Mouse (Mus musculus) intestine, embryonic 14.5 days (tissue): ENCODE results near the gene Ang. TPM values are rescaled to one million over a fixed set of nuclear protein-coding genes. Genes with fewer than 3 reads are reported as not detected.

Source experiments
- ATAC-seq: fragments of 200-750 bp; cut with Nextera tagmentation; replicated peaks from 2 replicates; pipeline ENCODE4 v1.8.0; 2017; ENCODE audit warnings: low read depth, moderate number of reproducible peaks, moderate TSS enrichment, moderate library complexity; ENCODE audit not compliant: low FRiP score, low TSS enrichment
- DNase-seq: peaks from one replicate; pipeline ENCODE4 v3.0.0-alpha.2; 2018; ENCODE audit warnings: low spot score
- H3K27ac ChIP-seq: fragments of 300-500 bp; sonication (generic); 2 replicates; pipeline ENCODE4 v1.5.1; 2014; ENCODE audit warnings: low read depth, mild to moderate bottlenecking, control low read depth
- H3K27me3 ChIP-seq: fragments of 300-500 bp; sonication (generic); replicated peaks from 2 replicates; pipeline ENCODE4 v1.6.1; 2014; ENCODE audit warnings: low read length, control low read depth; ENCODE audit not compliant: control insufficient read depth, insufficient read depth
- H3K36me3 ChIP-seq: fragments of 300-500 bp; sonication (generic); 2 replicates; pipeline ENCODE4 v1.6.1; 2014; ENCODE audit warnings: low read length, control low read depth; ENCODE audit not compliant: control insufficient read depth, insufficient read depth
- H3K4me1 ChIP-seq: fragments of 300-500 bp; sonication (generic); replicated peaks from 2 replicates; pipeline ENCODE4 v1.6.1; 2014; ENCODE audit warnings: low read length, control low read depth, mixed read lengths; ENCODE audit not compliant: control insufficient read depth, insufficient read depth
- H3K4me2 ChIP-seq: fragments of 300-500 bp; sonication (generic); 2 replicates; pipeline ENCODE4 v1.6.1; 2014; ENCODE audit warnings: low read length
- H3K4me3 ChIP-seq: fragments of 300-500 bp; sonication (generic); 2 replicates; pipeline ENCODE4 v1.5.1; 2014; ENCODE audit warnings: low read depth, low read length, control low read depth, mixed read lengths
- H3K9ac ChIP-seq: fragments of 300-500 bp; sonication (generic); 2 replicates; pipeline ENCODE4 v1.6.1; 2014; ENCODE audit warnings: mild to moderate bottlenecking, low read length
- H3K9me3 ChIP-seq: fragments of 300-500 bp; sonication (generic); 2 replicates; pipeline ENCODE4 v1.6.1; 2016; ENCODE audit warnings: low read length, control low read depth; ENCODE audit not compliant: control insufficient read depth
- WGBS: fragments of 180-500 bp; shearing (Covaris S2); extraction: QIAGEN DNeasy Blood & Tissue Kit; methylation state at CpG from one replicate; pipeline ENCODE4 v1.1.7; 2014; 5-methylcytosine and 5-hydroxymethylcytosine counted together
- polyA plus RNA-seq: library from polyadenylated mRNA; unstranded; fragments of >200 nt; fragmentation: Nextera tagmentation; extraction: Ambion mirVana; gene quantifications from 2 replicates; pipeline ENCODE4 v1.2.1, GENCODE M21; 2014

The Ang gene
- polyA plus RNA-seq, 1 experiment from 2014 or later, result 38.6 TPM

DNA sequence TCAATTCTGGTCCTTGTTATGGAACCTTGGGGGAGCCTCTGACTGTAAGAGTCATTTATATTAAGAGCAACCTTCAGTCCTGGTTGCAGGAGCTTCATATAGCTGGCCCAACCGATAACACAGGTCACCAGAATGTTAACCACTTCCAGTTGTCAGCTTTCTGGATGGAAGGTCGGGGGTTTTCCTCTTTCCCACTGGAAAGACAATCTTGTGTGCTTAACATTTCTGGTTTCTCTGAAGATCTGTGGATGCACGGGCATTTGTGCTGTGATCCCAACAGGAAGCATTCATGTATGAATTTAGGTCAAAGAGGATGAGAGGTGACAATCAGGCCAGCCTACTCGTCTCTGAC, 38.6 kb downstream of the Ang start:
- H3K4me1 ChIP-seq, result no peaks in the 10 kb centered on the region
- WGBS, result 76% methylated on average over 4 of the region's 4 CpGs
- DNase-seq, result no peak
- no peak for ATAC-seq
- H3K27me3 ChIP-seq, result no peaks in the 10 kb centered on the region
- no peaks in the 10 kb centered on the region for H3K9me3 ChIP-seq
- H3K4me2 ChIP-seq, result no peak overlapping the region
- H3K9ac ChIP-seq, result no peak overlapping the region
- H3K36me3 ChIP-seq, result no peaks in the 10 kb centered on the region
- H3K4me3 ChIP-seq, result no peak overlapping the region
- H3K27ac ChIP-seq, result no peak overlapping the region

DNA sequence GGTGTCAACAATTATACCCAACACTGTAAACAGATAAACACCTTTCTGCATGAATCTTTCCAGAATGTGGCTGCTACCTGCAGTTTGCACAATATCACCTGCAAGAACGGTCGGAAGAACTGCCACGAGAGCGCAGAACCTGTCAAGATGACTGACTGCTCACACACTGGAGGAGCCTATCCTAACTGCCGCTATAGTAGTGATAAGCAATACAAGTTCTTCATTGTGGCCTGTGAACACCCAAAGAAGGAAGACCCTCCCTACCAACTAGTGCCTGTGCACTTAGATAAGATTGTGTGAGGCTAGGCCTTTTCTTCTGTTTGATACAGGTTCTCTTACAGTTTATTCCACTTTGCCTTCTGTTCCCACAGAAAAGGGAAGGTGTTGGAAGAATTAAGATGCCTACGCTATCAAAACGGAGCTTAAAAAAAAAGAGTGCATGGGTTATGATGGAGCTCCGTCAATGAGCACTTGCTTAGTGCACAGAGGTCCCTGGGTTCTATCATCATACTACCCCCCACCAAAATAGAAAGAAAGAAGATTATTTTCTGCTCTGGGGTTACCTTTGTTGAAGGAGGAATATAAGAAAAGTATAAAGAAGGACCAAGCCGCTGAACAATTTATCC, 39.5 kb downstream of the Ang start:
- no peak overlapping the region for H3K4me3 ChIP-seq
- H3K27me3 ChIP-seq, result no peaks in the 10 kb centered on the region
- H3K4me2 ChIP-seq, result no peak overlapping the region
- no peak overlapping the region for H3K27ac ChIP-seq
- H3K36me3 ChIP-seq, result no peaks in the 10 kb centered on the region
- DNase-seq, result no peak
- no peak for ATAC-seq
- H3K4me1 ChIP-seq, result no peaks in the 10 kb centered on the region
- no peak overlapping the region for H3K9ac ChIP-seq
- no peaks in the 10 kb centered on the region for H3K9me3 ChIP-seq
- 82% methylated on average over 9 of the region's 9 CpGs for WGBS

DNA sequence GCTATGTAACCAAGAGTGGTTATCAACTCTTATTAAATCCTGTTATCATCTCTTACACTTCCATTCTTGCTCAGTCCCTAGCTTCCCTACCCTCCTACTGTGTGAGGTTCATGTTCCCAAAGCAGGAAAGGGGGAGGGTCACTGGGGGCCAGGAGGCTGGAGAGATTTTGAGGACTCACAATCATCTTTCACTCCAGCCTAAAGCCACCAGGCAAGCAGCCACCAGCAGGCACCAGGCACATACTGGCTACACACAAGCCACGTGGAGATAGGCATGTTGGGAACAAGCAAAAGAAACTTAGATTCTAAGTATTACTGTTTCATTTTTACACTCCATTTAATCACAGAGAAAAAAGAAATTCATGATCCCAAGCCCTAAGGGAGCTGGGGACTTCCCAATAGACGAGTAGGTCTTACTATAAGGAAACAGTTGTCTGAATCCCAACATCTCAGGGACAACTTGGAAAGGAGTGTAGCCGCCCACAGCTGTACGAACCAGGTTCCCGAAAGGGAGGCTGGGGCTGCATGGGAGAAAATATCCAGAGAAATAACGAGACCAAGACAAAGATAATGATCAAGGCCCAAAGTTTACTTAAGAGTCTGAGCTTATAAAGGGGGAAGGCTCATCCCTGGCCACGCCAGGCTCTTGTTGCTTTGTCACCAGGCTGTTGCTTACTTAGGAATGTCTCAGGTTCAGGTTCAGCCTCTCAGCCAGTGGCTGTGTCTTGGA, 40.3 kb downstream of the Ang start:
- Histone ChIP-seq H3K9me3 (no peaks in the 10 kb centered on the region), H3K4me3 (no peak overlapping the region), H3K9ac (no peak overlapping the region), H3K4me2 (no peak overlapping the region), H3K4me1 (no peaks in the 10 kb centered on the region), H3K36me3 (no peaks in the 10 kb centered on the region), H3K27ac (no peak overlapping the region), H3K27me3 (no peaks in the 10 kb centered on the region)
- DNase-seq (no peak), ATAC-seq (no peak)
- WGBS, result 76% methylated on average over 7 of the region's 7 CpGs

DNA sequence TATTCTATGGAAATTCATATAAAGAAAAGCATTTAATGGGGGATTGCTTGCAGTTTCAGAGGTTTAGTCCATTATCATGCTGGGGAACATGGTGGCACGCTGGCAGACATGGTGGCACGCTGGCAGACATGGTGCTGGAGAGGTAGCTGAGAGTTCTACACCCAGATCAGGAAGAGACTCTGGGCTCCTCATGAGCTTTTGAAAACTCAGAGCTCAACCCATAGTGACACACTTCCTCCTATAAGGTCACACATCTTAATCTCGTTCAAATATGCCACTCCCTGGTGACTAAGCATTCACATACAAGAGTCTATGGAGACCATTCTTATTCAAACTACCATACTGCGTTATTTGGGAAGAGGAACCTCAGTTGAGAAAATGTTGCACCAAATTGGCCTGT, 41.4 kb downstream of the Ang start:
- Histone ChIP-seq H3K9me3 (no peaks in the 10 kb centered on the region), H3K4me2 (no peak overlapping the region), H3K9ac (no peak overlapping the region), H3K36me3 (no peaks in the 10 kb centered on the region), H3K27me3 (no peaks in the 10 kb centered on the region), H3K27ac (no peak overlapping the region), H3K4me3 (no peak overlapping the region), H3K4me1 (no peaks in the 10 kb centered on the region)
- ATAC-seq (no peak), DNase-seq (no peak)
- 89% methylated on average over 4 of the region's 4 CpGs for WGBS

DNA sequence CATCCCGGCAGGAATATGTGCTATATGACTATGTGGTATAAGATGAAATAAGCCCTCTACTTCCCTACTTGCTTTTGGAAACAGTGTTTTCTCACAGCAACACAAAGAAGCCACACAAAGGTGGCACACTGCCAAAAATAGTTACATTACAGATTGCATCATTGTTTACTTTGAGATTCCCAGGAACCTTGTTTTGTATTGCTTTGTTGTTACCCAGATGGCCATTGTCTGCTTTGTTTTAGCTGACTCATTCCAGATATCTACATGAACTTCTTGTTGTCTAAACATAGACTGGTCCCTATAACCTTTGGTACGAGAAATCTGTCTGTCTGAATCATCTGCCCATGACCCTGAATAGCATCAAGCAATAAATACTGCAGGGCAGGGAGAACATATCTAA, 49.4 kb downstream of the Ang start:
- H3K4me1 ChIP-seq, result no peaks in the 10 kb centered on the region
- no peak overlapping the region for H3K27ac ChIP-seq
- no peak overlapping the region for H3K4me3 ChIP-seq
- WGBS, result 61% methylated on average over 2 of the region's 2 CpGs
- no peak for ATAC-seq
- no peak overlapping the region for H3K4me2 ChIP-seq
- DNase-seq, result no peak
- H3K9me3 ChIP-seq, result no peaks in the 10 kb centered on the region
- H3K27me3 ChIP-seq, result no peaks in the 10 kb centered on the region
- H3K36me3 ChIP-seq, result no peaks in the 10 kb centered on the region
- no peak overlapping the region for H3K9ac ChIP-seq

DNA sequence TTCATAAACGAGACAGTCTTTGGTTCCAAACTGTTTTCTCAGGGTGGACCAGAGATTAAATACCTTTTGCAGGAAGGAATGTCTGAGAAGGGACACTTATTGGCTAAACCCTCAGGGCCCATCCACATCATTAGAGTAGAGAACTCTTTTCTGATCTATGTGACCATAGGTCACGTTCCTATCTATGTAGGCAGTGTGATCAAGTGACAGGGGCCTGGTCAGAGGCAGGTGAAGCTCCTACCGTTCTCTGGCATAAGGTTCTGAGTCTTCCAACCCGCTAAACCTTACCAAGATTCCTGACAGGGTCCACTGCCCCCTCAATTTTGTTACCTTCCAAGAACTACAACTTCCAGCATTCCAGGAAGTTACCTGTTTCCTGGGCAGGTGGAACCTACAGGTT, 51.2 kb downstream of the Ang start:
- no peaks in the 10 kb centered on the region for H3K27me3 ChIP-seq
- no peak for ATAC-seq
- WGBS, result 85% methylated on average over 4 of the region's 4 CpGs
- H3K4me3 ChIP-seq, result no peak overlapping the region
- no peak for DNase-seq
- H3K9ac ChIP-seq, result no peak overlapping the region
- no peaks in the 10 kb centered on the region for H3K9me3 ChIP-seq
- H3K4me1 ChIP-seq, result no peaks in the 10 kb centered on the region
- H3K36me3 ChIP-seq, result no peaks in the 10 kb centered on the region
- H3K27ac ChIP-seq, result no peak overlapping the region
- no peak overlapping the region for H3K4me2 ChIP-seq

DNA sequence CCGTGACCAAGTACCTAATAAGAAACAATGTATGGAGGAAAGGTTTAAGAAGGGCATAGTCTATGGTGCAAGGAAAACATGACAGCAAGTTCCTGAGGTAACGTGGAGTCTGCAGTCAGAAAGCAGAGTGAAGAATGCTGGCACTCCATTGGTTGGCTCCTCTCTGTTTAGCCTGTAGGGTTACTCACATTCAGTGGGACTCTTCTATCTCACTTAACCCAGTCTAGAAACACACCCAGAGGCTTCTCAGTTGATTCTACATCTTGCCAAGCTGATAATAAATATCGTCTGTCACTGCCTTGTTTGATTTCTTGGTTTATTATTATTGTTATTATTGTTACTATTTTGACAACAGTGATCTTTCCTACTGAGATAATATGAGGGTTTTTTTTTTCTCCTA, 51.6 kb downstream of the Ang start:
- H3K27me3 ChIP-seq, result no peaks in the 10 kb centered on the region
- ATAC-seq (no peak), DNase-seq (no peak)
- H3K4me3 ChIP-seq, result no peak overlapping the region
- 86% methylated on average over 3 of the region's 3 CpGs for WGBS
- no peak overlapping the region for H3K9ac ChIP-seq
- H3K4me1 ChIP-seq, result no peaks in the 10 kb centered on the region
- no peak overlapping the region for H3K27ac ChIP-seq
- H3K36me3 ChIP-seq, result no peaks in the 10 kb centered on the region
- H3K9me3 ChIP-seq, result no peaks in the 10 kb centered on the region
- no peak overlapping the region for H3K4me2 ChIP-seq

DNA sequence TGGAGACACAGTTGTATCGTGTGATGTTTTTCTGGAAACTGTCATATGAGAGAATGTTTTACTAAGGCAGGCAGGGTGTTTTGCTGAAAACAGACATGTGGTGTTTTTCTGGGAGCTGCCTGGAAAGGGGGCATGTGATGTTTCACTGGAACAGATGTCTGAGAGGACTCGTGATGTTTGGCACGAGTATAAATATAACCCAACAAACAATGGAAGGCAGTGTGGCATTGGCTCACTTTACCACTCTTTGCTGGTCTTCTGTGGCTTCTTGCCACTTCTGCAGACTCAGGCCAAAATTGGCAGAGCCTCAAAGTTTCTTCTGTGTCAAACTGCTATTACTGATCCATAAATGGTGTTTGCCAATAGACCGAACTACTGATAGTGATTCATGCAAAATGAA, 52.3 kb downstream of the Ang start:
- WGBS, result 46% methylated on average over 4 of the region's 4 CpGs
- DNase-seq (no peak), ATAC-seq (no peak)
- no peaks in the 10 kb centered on the region for H3K4me1 ChIP-seq
- H3K36me3 ChIP-seq, result no peaks in the 10 kb centered on the region
- no peak overlapping the region for H3K9ac ChIP-seq
- H3K27me3 ChIP-seq, result no peaks in the 10 kb centered on the region
- no peak overlapping the region for H3K4me3 ChIP-seq
- no peak overlapping the region for H3K27ac ChIP-seq
- no peaks in the 10 kb centered on the region for H3K9me3 ChIP-seq
- no peak overlapping the region for H3K4me2 ChIP-seq

DNA sequence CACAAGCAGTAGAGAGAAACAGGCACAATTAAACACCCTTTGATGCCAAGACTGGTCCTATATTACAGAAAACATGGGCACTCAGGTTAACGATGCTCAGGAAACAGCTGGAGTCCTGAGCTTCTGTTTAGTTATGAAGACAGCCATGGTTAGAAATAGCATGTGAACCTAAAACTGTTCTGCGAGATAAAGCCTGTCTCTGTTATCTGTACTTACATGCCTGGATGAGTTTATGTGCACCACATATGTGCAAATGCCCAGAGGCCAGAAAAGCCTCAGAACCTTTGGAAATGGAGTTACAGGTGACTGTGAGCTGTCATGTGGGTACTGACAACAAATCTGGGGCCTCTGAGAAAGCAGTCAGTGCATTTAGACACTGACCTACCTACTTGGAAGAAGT, 53.0 kb downstream of the Ang start:
- no peak for ATAC-seq

More for the DNA sequence above, 53.0 kb downstream of the Ang start:
- Histone ChIP-seq H3K27ac (no peak overlapping the region), H3K4me3 (no peak overlapping the region), H3K4me2 (no peak overlapping the region), H3K9ac (no peak overlapping the region), H3K36me3 (no peaks in the 10 kb centered on the region), H3K27me3 (no peaks in the 10 kb centered on the region), H3K4me1 (no peaks in the 10 kb centered on the region), H3K9me3 (no peaks in the 10 kb centered on the region)
- 69% methylated on average over 2 of the region's 2 CpGs for WGBS
- no peak for DNase-seq
